Mouse (Mus musculus): ENCODE measurements around the gene Aak1. TPM values are rescaled to one million over a fixed set of nuclear protein-coding genes. Genes with fewer than 3 reads are reported as not detected.
A peak's percentile ranks its signal among the peaks of the same experiment; 100 is the strongest.
"Not testable (repeated sequence)": the region's sequence is repeated elsewhere in the genome, so short reads cannot be mapped to it uniquely, and the experiment has no call there.

Aak1 gene
- total RNA-seq, 2 experiments from 2014 or later, result 263 to 271 TPM

GRCm38 (mm10) chr6:86874711-86875375 lies 25.5 kb downstream of the Aak1 start:
- intact Hi-C loops (cut with DNase I), result no loop called here
- peak in 1 of 2 experiments; percentile 54 for DNase-seq (ENCODE audit: extremely low spot score in 1 of 2, low spot score in 2 of 2)

GRCm38 (mm10) chr6:86876451-86876850 lies 27.1 kb downstream of the Aak1 start:
- intact Hi-C loops (cut with DNase I), result no loop called here
- DNase-seq (ENCODE audit: extremely low spot score in 1 of 2, low spot score in 2 of 2), result no peak

GRCm38 (mm10) chr6:86878656-86879055 lies 29.3 kb downstream of the Aak1 start:
- intact Hi-C loops (cut with DNase I); DNase-seq (ENCODE audit: extremely low spot score in 1 of 2, low spot score in 2 of 2): not testable (repeated sequence)

- intact Hi-C loops (cut with DNase I), result no loop called here
- peak in 1 of 2 experiments; percentile 72 for DNase-seq (ENCODE audit: extremely low spot score in 1 of 2, low spot score in 2 of 2)
Observed at GRCm38 (mm10) chr6:86879314-86879713, 30.0 kb downstream of the Aak1 start.

GRCm38 (mm10) chr6:86884230-86884629 lies 34.9 kb downstream of the Aak1 start:
- DNase-seq (ENCODE audit: extremely low spot score in 1 of 2, low spot score in 2 of 2), result no peak
- intact Hi-C loops (cut with DNase I), result no loop called here

GRCm38 (mm10) chr6:86884746-86885145 lies 35.4 kb downstream of the Aak1 start:
- intact Hi-C loops (cut with DNase I), result no loop called here

GRCm38 (mm10) chr6:86885816-86886529 lies 36.7 kb downstream of the Aak1 start:
- DNase-seq (ENCODE audit: extremely low spot score in 1 of 2, low spot score in 2 of 2), result no peak
- intact Hi-C loops (cut with DNase I), result no loop called here

More at GRCm38 (mm10) chr6:86884746-86885145, 35.4 kb downstream of the Aak1 start:
- no peak for DNase-seq (ENCODE audit: extremely low spot score in 1 of 2, low spot score in 2 of 2)

GRCm38 (mm10) chr6:86886803-86887202 lies 37.5 kb downstream of the Aak1 start:
- intact Hi-C loops (cut with DNase I), result no loop called here

GRCm38 (mm10) chr6:86897520-86897919 lies 48.2 kb downstream of the Aak1 start:
- intact Hi-C loops (cut with DNase I), result no loop called here
- no peak for DNase-seq (ENCODE audit: extremely low spot score in 1 of 2, low spot score in 2 of 2)

More at GRCm38 (mm10) chr6:86886803-86887202, 37.5 kb downstream of the Aak1 start:
- no peak for DNase-seq (ENCODE audit: extremely low spot score in 1 of 2, low spot score in 2 of 2)

GRCm38 (mm10) chr6:86899053-86899452 lies 49.7 kb downstream of the Aak1 start:
- intact Hi-C loops (cut with DNase I), result no loop called here
- DNase-seq (ENCODE audit: extremely low spot score in 1 of 2, low spot score in 2 of 2), result no peak

GRCm38 (mm10) chr6:86899965-86900364 lies 50.6 kb downstream of the Aak1 start:
- intact Hi-C loops (cut with DNase I), result no loop called here

GRCm38 (mm10) chr6:86900546-86900945 lies 51.2 kb downstream of the Aak1 start:
- DNase-seq (ENCODE audit: extremely low spot score in 1 of 2, low spot score in 2 of 2), result no peak
- intact Hi-C loops (cut with DNase I), result no loop called here

More at GRCm38 (mm10) chr6:86899965-86900364, 50.6 kb downstream of the Aak1 start:
- DNase-seq (ENCODE audit: extremely low spot score in 1 of 2, low spot score in 2 of 2), result no peak

- DNase-seq (ENCODE audit: extremely low spot score in 1 of 2, low spot score in 2 of 2), result no peak
- intact Hi-C loops (cut with DNase I), result no loop called here
Observed at GRCm38 (mm10) chr6:86905500-86905899, 56.2 kb downstream of the Aak1 start.

GRCm38 (mm10) chr6:86907191-86907590 lies 57.9 kb downstream of the Aak1 start:
- DNase-seq (ENCODE audit: extremely low spot score in 1 of 2, low spot score in 2 of 2), result no peak
- intact Hi-C loops (cut with DNase I), result no loop called here

- DNase-seq (ENCODE audit: extremely low spot score in 1 of 2, low spot score in 2 of 2), result peak in 1 of 2 experiments; percentile 43
- intact Hi-C loops (cut with DNase I), result no loop called here
Observed at GRCm38 (mm10) chr6:86908561-86909150, 59.3 kb downstream of the Aak1 start.

GRCm38 (mm10) chr6:86909881-86910280 lies 60.6 kb downstream of the Aak1 start:
- intact Hi-C loops (cut with DNase I), result no loop called here
- no peak for DNase-seq (ENCODE audit: extremely low spot score in 1 of 2, low spot score in 2 of 2)

GRCm38 (mm10) chr6:86916157-86916820 lies 67.0 kb downstream of the Aak1 start:
- no peak for DNase-seq (ENCODE audit: extremely low spot score in 1 of 2, low spot score in 2 of 2)
- intact Hi-C loops (cut with DNase I), result loop anchor here (5.0 kb wide), 1 partner anchor 64 kb away; no protein-coding TSS in a partner anchor

- DNase-seq (ENCODE audit: extremely low spot score in 1 of 2, low spot score in 2 of 2), result peak in 1 of 2 experiments; percentile 74
- intact Hi-C loops (cut with DNase I), result loop anchor here (5.0 kb wide), 1 partner anchor 65 kb away; no protein-coding TSS in a partner anchor
Observed at GRCm38 (mm10) chr6:86917231-86917630, 67.9 kb downstream of the Aak1 start.
